Mouse (Mus musculus) lung, adult 2 months (tissue): ENCODE measurements around the gene Cdkal1.

ENCODE experiments used
- CTCF ChIP-seq: fragments of 200-500 bp; IDR thresholded peaks from 2 replicates; pipeline ENCODE4 v1.5.1; 2011; ENCODE audit warnings: mild to moderate bottlenecking, low read length, control low read depth; ENCODE audit not compliant: insufficient read depth
- POLR2A ChIP-seq: fragments of 200-500 bp; IDR thresholded peaks from 2 replicates; pipeline ENCODE4 v1.6.1; 2011; ENCODE audit warnings: low read depth, mild to moderate bottlenecking, control low read depth, low read length, borderline replicate concordance; ENCODE audit errors: extremely low read depth

GRCm38 (mm10) chr13:29499750-29500149, 355.7 kb downstream of the Cdkal1 start:
- TF ChIP-seq CTCF (no peak), POLR2A (no peak)
